Mouse (Mus musculus) hindbrain, embryonic 13.5 days (tissue): ENCODE results near the gene Nr0b2. TPM values are rescaled to one million over a fixed set of nuclear protein-coding genes. Genes with fewer than 3 reads are reported as not detected.

Experiments used
- ATAC-seq: fragments of 200-750 bp; cut with Nextera tagmentation; 2 replicates; pipeline ENCODE4 v1.8.0; 2017; ENCODE audit warnings: moderate TSS enrichment; ENCODE audit not compliant: low FRiP score
- H3K27ac ChIP-seq: fragments of 300-500 bp; sonication (generic); 2 replicates; pipeline ENCODE4 v1.5.1; 2015; ENCODE audit warnings: inconsistent platforms, mild to moderate bottlenecking, moderate library complexity
- H3K27me3 ChIP-seq: fragments of 300-500 bp; sonication (generic); 2 replicates; pipeline ENCODE4 v1.6.1; 2015; ENCODE audit warnings: mild to moderate bottlenecking, inconsistent platforms
- H3K36me3 ChIP-seq: fragments of 300-500 bp; sonication (generic); 2 replicates; pipeline ENCODE4 v1.6.1; 2015; ENCODE audit warnings: mild to moderate bottlenecking, inconsistent platforms
- H3K4me1 ChIP-seq: fragments of 300-500 bp; sonication (generic); replicated peaks from 2 replicates; pipeline ENCODE4 v1.6.1; 2015; ENCODE audit warnings: inconsistent platforms
- H3K4me2 ChIP-seq: fragments of 300-500 bp; sonication (generic); 2 replicates; pipeline ENCODE4 v1.6.1; 2015; ENCODE audit warnings: inconsistent platforms, mild to moderate bottlenecking, moderate library complexity
- H3K4me3 ChIP-seq: fragments of 300-500 bp; sonication (generic); 2 replicates; pipeline ENCODE4 v1.5.1; 2015; ENCODE audit warnings: mild to moderate bottlenecking, inconsistent platforms
- H3K9ac ChIP-seq: fragments of 300-500 bp; sonication (generic); 2 replicates; pipeline ENCODE4 v1.6.1; 2015; ENCODE audit warnings: mild to moderate bottlenecking, inconsistent platforms
- H3K9me3 ChIP-seq: fragments of 300-500 bp; sonication (generic); 2 replicates; pipeline ENCODE4 v1.6.1; 2016; ENCODE audit warnings: inconsistent platforms
- WGBS: fragments of 180-500 bp; shearing (Covaris S2); methylation state at CpG from one replicate; pipeline ENCODE4 v1.1.7; 2015; 5-methylcytosine and 5-hydroxymethylcytosine counted together
- polyA plus RNA-seq: library from polyadenylated mRNA; unstranded; fragments of >200 nt; fragmentation: Nextera tagmentation; extraction: Ambion mirVana; gene quantifications from 2 replicates; pipeline ENCODE4 v1.2.1, GENCODE M21; 2015

Nr0b2 gene
- polyA plus RNA-seq, 1 experiment from 2014 or later = not detected

GRCm38 (mm10) chr4:133532777-133533176 lies 20.4 kb upstream of the Nr0b2 start:
- no peak overlapping the region for H3K27ac ChIP-seq
- no peaks in the 10 kb centered on the region for H3K4me1 ChIP-seq
- H3K9ac ChIP-seq = no peak overlapping the region
- H3K9me3 ChIP-seq = no peaks in the 10 kb centered on the region
- H3K27me3 ChIP-seq = no peaks in the 10 kb centered on the region
- no peak overlapping the region for H3K4me3 ChIP-seq
- peaks cover 97% of the 10 kb centered on the region for H3K36me3 ChIP-seq
- ATAC-seq = no peak
- WGBS = 84% methylated on average over 3 of the region's 3 CpGs
- H3K4me2 ChIP-seq = no peak overlapping the region

GRCm38 (mm10) chr4:133536081-133536480 lies 17.1 kb upstream of the Nr0b2 start:
- no peaks in the 10 kb centered on the region for H3K9me3 ChIP-seq
- H3K9ac ChIP-seq = no peak overlapping the region
- 93% methylated on average over 3 of the region's 3 CpGs for WGBS
- H3K27me3 ChIP-seq = no peaks in the 10 kb centered on the region
- H3K4me3 ChIP-seq = no peak overlapping the region
- H3K4me1 ChIP-seq = no peaks in the 10 kb centered on the region
- peaks cover 98% of the 10 kb centered on the region for H3K36me3 ChIP-seq
- no peak overlapping the region for H3K4me2 ChIP-seq
- ATAC-seq = no peak
- no peak overlapping the region for H3K27ac ChIP-seq

- no peaks in the 10 kb centered on the region for H3K9me3 ChIP-seq
- no peaks in the 10 kb centered on the region for H3K27me3 ChIP-seq
- no peaks in the 10 kb centered on the region for H3K4me1 ChIP-seq
- H3K4me2 ChIP-seq = no peak overlapping the region
- no peak overlapping the region for H3K9ac ChIP-seq
- ATAC-seq = no peak
- 96% methylated on average over 5 of the region's 5 CpGs for WGBS
- peaks cover 98% of the 10 kb centered on the region for H3K36me3 ChIP-seq
- H3K4me3 ChIP-seq = no peak overlapping the region
- no peak overlapping the region for H3K27ac ChIP-seq
Measured at GRCm38 (mm10) chr4:133536652-133537051, 16.5 kb upstream of the Nr0b2 start.

- H3K27ac ChIP-seq = peak within 1 kb of the TSS; percentile 88
- H3K9ac ChIP-seq = peak within 1 kb of the TSS; percentile 89
- peaks cover 26% of the 10 kb centered on the region for H3K36me3 ChIP-seq
- WGBS = under 1% methylated on average over 72 of the region's 77 CpGs
- peak within 1 kb of the TSS; percentile 93 for H3K4me3 ChIP-seq
- peak within 1 kb of the TSS; percentile 84 for H3K4me2 ChIP-seq
- ATAC-seq = peak; percentile 98
- no peaks in the 10 kb centered on the region for H3K9me3 ChIP-seq
- H3K27me3 ChIP-seq = 0 out of 2 replicates have a peak, but pooled peaks cover 4% of the 10 kb centered on the region
- H3K4me1 ChIP-seq = peaks cover 23% of the 10 kb centered on the region
Measured at GRCm38 (mm10) chr4:133545272-133546231, 7.6 kb upstream of the Nr0b2 start, which contains the start of gene Nudc. Gene Nudc, minus strand, starts transcription at chr4:133545996.

GRCm38 (mm10) chr4:133552029-133552428 lies 1.1 kb upstream of the Nr0b2 start:
- H3K9me3 ChIP-seq = no peaks in the 10 kb centered on the region
- no peak overlapping the region for H3K9ac ChIP-seq
- H3K36me3 ChIP-seq = no peaks in the 10 kb centered on the region
- peaks cover 20% of the 10 kb centered on the region; the same call in 1 of the 2 replicates for H3K27me3 ChIP-seq
- WGBS = 81% methylated on average over 1 of the region's 1 CpGs
- no peak overlapping the region for H3K4me3 ChIP-seq
- H3K27ac ChIP-seq = no peak overlapping the region
- H3K4me1 ChIP-seq = no peaks in the 10 kb centered on the region
- H3K4me2 ChIP-seq = no peak overlapping the region
- ATAC-seq = no peak

GRCm38 (mm10) chr4:133553448-133554330 lies 513 bp downstream of the Nr0b2 start:
- no peaks in the 10 kb centered on the region for H3K9me3 ChIP-seq
- H3K9ac ChIP-seq = no peak overlapping the region
- H3K27ac ChIP-seq = no peak overlapping the region
- no peak overlapping the region for H3K4me3 ChIP-seq
- 79% methylated on average over 19 of the region's 19 CpGs for WGBS
- ATAC-seq = no peak
- H3K27me3 ChIP-seq = peaks cover 20% of the 10 kb centered on the region; the same call in 1 of the 2 replicates
- H3K4me2 ChIP-seq = no peak overlapping the region
- H3K4me1 ChIP-seq = no peaks in the 10 kb centered on the region
- H3K36me3 ChIP-seq = no peaks in the 10 kb centered on the region

- WGBS = 26% methylated on average over 10 of the region's 10 CpGs
- Histone ChIP-seq H3K9ac (no peak overlapping the region), H3K9me3 (no peaks in the 10 kb centered on the region), H3K4me3 (no peak overlapping the region), H3K4me1 (no peaks in the 10 kb centered on the region), H3K27me3 (peaks cover 6% of the 10 kb centered on the region; the same call in 1 of the 2 replicates), H3K36me3 (no peaks in the 10 kb centered on the region), H3K27ac (no peak overlapping the region), H3K4me2 (no peak overlapping the region)
- ATAC-seq = no peak
Measured at GRCm38 (mm10) chr4:133557041-133557717, 4.0 kb downstream of the Nr0b2 start.

GRCm38 (mm10) chr4:133559846-133560245 lies 6.7 kb downstream of the Nr0b2 start:
- H3K4me3 ChIP-seq = no peak overlapping the region
- no peak overlapping the region for H3K27ac ChIP-seq
- no peak for ATAC-seq
- WGBS = 76% methylated on average over 4 of the region's 4 CpGs
- H3K9ac ChIP-seq = no peak overlapping the region
- H3K9me3 ChIP-seq = no peaks in the 10 kb centered on the region
- H3K4me2 ChIP-seq = no peak overlapping the region
- H3K4me1 ChIP-seq = no peaks in the 10 kb centered on the region
- no peaks in the 10 kb centered on the region for H3K27me3 ChIP-seq
- no peaks in the 10 kb centered on the region for H3K36me3 ChIP-seq

- Histone ChIP-seq H3K9ac (no peak overlapping the region), H3K4me3 (no peak overlapping the region), H3K4me2 (no peak overlapping the region), H3K9me3 (no peaks in the 10 kb centered on the region), H3K27ac (no peak overlapping the region), H3K36me3 (no peaks in the 10 kb centered on the region), H3K27me3 (no peaks in the 10 kb centered on the region), H3K4me1 (no peaks in the 10 kb centered on the region)
- whole genome bisulfite sequencing = 79% methylated on average over 4 of the region's 4 CpGs
- no peak for ATAC-seq
Measured at GRCm38 (mm10) chr4:133561622-133562021, 8.4 kb downstream of the Nr0b2 start.

GRCm38 (mm10) chr4:133563123-133563571 lies 10.0 kb downstream of the Nr0b2 start:
- 75% methylated on average over 11 of the region's 11 CpGs for WGBS
- no peaks in the 10 kb centered on the region for H3K27me3 ChIP-seq
- ATAC-seq = no peak

GRCm38 (mm10) chr4:133567251-133567650 lies 14.1 kb downstream of the Nr0b2 start:
- H3K27ac ChIP-seq = no peak overlapping the region
- H3K36me3 ChIP-seq = no peaks in the 10 kb centered on the region
- no peaks in the 10 kb centered on the region for H3K4me1 ChIP-seq
- H3K9me3 ChIP-seq = no peaks in the 10 kb centered on the region
- H3K9ac ChIP-seq = no peak overlapping the region
- H3K27me3 ChIP-seq = no peaks in the 10 kb centered on the region; the same call in 1 of the 2 replicates
- no peak overlapping the region for H3K4me3 ChIP-seq
- no peak for ATAC-seq
- WGBS = 30% methylated on average over 8 of the region's 8 CpGs
- no peak overlapping the region for H3K4me2 ChIP-seq

More at GRCm38 (mm10) chr4:133563123-133563571, 10.0 kb downstream of the Nr0b2 start:
- Histone ChIP-seq H3K4me2 (no peak overlapping the region), H3K4me1 (no peaks in the 10 kb centered on the region), H3K9me3 (no peaks in the 10 kb centered on the region), H3K36me3 (no peaks in the 10 kb centered on the region), H3K9ac (no peak overlapping the region), H3K27ac (no peak overlapping the region), H3K4me3 (no peak overlapping the region)
